Mouse (Mus musculus): ENCODE results near the gene Accsl. TPM values are rescaled to one million over a fixed set of nuclear protein-coding genes. Genes with fewer than 3 reads are reported as not detected.

Gene Accsl
- polyA plus RNA-seq, 1 experiment from 2014 or later: not detected

DNA sequence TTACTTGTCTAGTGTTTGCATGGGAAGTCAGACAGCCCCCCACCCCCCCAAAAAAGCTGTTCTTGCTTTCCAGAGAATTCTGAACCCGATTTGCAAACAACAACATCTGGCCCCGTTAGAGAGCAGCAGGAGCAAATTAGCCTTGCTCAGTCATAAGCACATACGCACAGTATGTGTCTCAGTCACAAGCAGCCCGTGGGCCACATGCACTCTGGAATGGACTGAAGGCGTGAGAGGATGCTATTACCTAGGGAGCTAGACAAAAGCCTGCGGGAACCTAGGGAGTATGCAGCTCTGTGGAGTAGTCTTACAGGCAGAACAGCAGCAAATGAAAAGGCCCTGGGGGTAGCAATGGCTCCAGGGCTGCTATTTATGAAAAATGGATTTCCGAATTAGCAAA is 3.3 kb upstream of the Accsl start:
- H3K27ac ChIP-seq: no peak overlapping the region
- H3K9me3 ChIP-seq (replicated peaks): no peaks in the 10 kb centered on the region
- no peak overlapping the region for H3K9ac ChIP-seq
- ATAC-seq (replicated peaks; ENCODE audit: low FRiP score): no peak
- H3K4me3 ChIP-seq (replicated peaks): no peak overlapping the region
- WGBS: 77% methylated on average over 7 of the region's 7 CpGs
- no peaks in the 10 kb centered on the region for H3K36me3 ChIP-seq
- H3K4me2 ChIP-seq: no peak overlapping the region
- H3K27me3 ChIP-seq: peaks cover 12% of the 10 kb centered on the region; the same call in 1 of the 2 replicates
- H3K4me1 ChIP-seq: peaks cover 11% of the 10 kb centered on the region

DNA sequence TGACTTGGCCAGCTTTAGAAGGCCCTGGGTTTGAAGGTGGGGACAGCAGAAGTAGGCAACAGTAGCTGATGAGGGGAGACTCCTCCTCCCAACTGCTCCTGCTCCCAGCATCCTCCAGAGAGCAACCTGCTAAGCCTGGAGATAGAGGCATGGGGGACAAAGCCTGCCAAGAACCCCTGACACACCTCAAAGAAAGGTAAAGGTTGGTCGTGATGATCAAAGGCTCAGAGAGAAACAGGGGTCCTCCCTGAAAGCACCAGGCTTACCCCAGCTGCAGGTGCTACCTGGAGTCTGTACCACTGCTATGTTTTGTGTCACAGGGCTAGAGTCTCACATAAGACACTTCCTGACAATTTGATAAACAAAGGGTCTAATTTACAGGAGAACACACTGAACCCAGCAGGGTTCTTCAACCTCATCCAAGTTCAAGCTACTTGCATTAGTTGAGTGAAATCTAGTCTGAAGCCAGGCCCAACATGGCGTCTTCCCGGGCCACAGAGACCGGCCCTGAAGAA is 2.5 kb upstream of the Accsl start:
- no peak overlapping the region for H3K27ac ChIP-seq
- no peak for ATAC-seq (replicated peaks; ENCODE audit: low FRiP score)
- no peaks in the 10 kb centered on the region for H3K9me3 ChIP-seq (replicated peaks)
- no peak overlapping the region for H3K4me2 ChIP-seq
- no peak overlapping the region for H3K9ac ChIP-seq
- 87% methylated on average over 4 of the region's 4 CpGs for WGBS
- no peaks in the 10 kb centered on the region for H3K36me3 ChIP-seq
- H3K27me3 ChIP-seq: peaks cover 12% of the 10 kb centered on the region; the same call in 1 of the 2 replicates
- H3K4me1 ChIP-seq: peaks cover 11% of the 10 kb centered on the region
- no peak overlapping the region for H3K4me3 ChIP-seq (replicated peaks)

DNA sequence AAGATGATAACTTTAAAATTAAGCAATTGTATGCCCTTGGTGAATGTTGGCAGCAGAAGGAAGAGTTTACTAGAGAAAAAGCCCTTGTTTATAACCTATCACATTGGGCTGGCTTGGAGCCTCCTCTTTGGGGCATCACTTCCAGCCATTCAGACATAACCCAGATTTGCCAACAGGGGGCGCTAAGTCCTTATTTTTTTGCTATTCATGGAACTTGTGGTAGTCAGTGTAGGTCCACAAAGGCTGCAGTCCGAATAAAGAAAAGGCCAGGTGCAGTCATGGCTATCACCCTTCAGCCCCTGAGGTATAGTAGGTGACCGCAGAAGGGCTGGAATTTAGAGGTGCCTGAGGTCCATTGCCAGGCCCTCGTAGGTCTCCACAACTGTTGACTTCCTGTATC is 1.9 kb upstream of the Accsl start:
- 42% methylated on average over 4 of the region's 4 CpGs for WGBS
- Histone ChIP-seq H3K4me1 (peaks cover 11% of the 10 kb centered on the region), H3K9ac (no peak overlapping the region), H3K9me3 (replicated peaks) (no peaks in the 10 kb centered on the region), H3K4me3 (replicated peaks) (no peak overlapping the region), H3K4me2 (no peak overlapping the region), H3K36me3 (no peaks in the 10 kb centered on the region), H3K27ac (no peak overlapping the region), H3K27me3 (peaks cover 12% of the 10 kb centered on the region; the same call in 1 of the 2 replicates)
- no peak for ATAC-seq (replicated peaks; ENCODE audit: low FRiP score)

DNA sequence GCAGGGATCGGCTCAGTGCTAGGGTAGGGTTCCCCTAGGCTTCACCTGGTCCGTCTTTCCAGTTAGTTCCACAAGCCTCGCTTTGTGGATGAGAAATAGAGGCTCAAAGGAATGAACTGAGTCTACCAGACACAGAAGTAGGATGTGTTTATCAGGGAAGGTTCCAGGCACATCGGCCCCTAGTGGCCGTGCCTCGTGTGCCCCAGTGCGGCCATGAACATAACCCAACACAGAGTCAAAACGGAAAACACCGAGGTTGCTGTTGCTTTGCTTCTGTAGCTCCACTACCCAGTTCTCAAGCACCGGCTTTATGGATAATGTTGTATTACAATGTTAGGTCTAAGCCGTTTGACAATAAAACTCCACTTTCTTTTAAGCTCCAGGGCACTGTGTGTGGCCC is 391 bp downstream of the Accsl start:
- Histone ChIP-seq H3K27me3 (peaks cover 12% of the 10 kb centered on the region; the same call in 1 of the 2 replicates), H3K4me3 (replicated peaks) (no peak overlapping the region), H3K4me2 (no peak overlapping the region), H3K27ac (no peak overlapping the region), H3K36me3 (no peaks in the 10 kb centered on the region), H3K9me3 (replicated peaks) (no peaks in the 10 kb centered on the region), H3K4me1 (peaks cover 3% of the 10 kb centered on the region), H3K9ac (no peak overlapping the region)
- ATAC-seq (replicated peaks; ENCODE audit: low FRiP score): no peak
- WGBS: 88% methylated on average over 11 of the region's 11 CpGs

DNA sequence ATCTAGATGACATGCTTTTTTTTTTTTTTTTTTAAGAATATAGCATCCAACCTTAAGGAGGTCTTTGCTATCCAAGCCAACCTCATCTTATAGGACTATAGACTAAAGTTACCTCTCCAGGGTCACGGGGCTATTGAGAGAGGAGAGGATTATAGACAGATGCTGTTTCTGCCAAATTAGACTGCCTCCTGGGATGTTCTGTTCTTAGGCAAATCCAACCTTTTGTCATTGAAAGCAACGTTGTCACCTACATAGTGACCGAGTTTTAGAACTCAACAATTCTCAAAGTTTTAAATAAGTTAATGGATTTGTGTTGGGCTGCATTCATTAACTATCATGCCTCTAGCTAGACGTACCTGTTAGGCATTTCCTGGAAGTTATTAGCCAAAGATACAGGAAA is 5.7 kb downstream of the Accsl start:
- H3K4me3 ChIP-seq (replicated peaks): no peak overlapping the region
- WGBS: 73% methylated on average over 4 of the region's 4 CpGs
- no peak overlapping the region for H3K27ac ChIP-seq
- H3K4me1 ChIP-seq: no peaks in the 10 kb centered on the region
- H3K9me3 ChIP-seq (replicated peaks): no peaks in the 10 kb centered on the region
- no peak for ATAC-seq (replicated peaks; ENCODE audit: low FRiP score)
- no peak overlapping the region for H3K9ac ChIP-seq
- H3K27me3 ChIP-seq: 0 out of 2 replicates have a peak, but pooled peaks cover under 1% of the 10 kb centered on the region
- H3K36me3 ChIP-seq: no peaks in the 10 kb centered on the region
- H3K4me2 ChIP-seq: no peak overlapping the region

DNA sequence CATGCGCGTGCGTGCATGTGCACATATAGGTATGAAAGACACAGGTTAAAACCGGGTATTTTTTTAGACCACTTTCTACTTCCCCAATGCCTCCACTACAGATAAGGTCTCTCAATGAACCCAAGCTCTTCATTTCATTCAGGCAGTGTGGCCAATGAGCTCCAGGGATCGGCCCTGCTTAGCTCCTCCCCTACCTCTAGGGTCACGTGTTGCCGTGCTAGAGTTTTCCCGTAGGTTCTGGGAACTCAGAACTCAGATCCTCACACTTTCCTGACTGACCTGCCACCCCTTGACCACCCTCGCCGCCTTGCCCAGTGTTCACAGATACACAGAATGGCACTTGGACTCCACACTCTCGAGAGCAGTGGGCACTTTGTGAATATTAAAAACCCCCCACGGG is 10.1 kb downstream of the Accsl start:
- Histone ChIP-seq H3K4me2 (no peak overlapping the region), H3K9ac (no peak overlapping the region), H3K9me3 (replicated peaks) (no peaks in the 10 kb centered on the region), H3K36me3 (no peaks in the 10 kb centered on the region), H3K27me3 (no peaks in the 10 kb centered on the region), H3K4me3 (replicated peaks) (no peak overlapping the region), H3K27ac (no peak overlapping the region), H3K4me1 (0 out of 2 replicates have a peak, but pooled peaks cover 2% of the 10 kb centered on the region)
- no peak for ATAC-seq (replicated peaks; ENCODE audit: low FRiP score)
- 72% methylated on average over 12 of the region's 12 CpGs for WGBS

DNA sequence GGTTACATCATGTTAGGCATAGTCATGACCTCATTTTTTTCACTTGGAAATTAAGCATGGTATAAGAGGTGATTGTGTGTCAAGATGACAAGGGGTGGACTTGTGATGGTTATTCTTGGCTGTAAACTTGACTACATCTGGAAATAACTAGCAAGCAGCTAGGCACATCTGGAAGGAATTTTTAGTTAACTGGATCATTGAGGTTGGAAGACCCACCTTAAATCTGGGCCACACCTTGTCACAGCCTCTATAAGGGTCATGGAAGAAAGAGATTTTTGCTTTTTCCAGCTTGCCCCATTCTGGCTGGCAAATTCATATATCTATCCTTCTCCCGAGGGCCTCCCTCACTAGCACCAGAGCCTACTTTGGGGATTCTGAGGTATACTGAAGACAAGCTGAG is 17.7 kb downstream of the Accsl start:
- Histone ChIP-seq H3K36me3 (peaks cover 8% of the 10 kb centered on the region; the same call in 1 of the 2 replicates), H3K4me3 (replicated peaks) (no peak overlapping the region), H3K9me3 (replicated peaks) (no peaks in the 10 kb centered on the region), H3K27me3 (no peaks in the 10 kb centered on the region), H3K27ac (no peak overlapping the region), H3K9ac (no peak overlapping the region), H3K4me2 (no peak overlapping the region), H3K4me1 (peaks cover 14% of the 10 kb centered on the region)
- ATAC-seq (replicated peaks; ENCODE audit: low FRiP score): no peak
- WGBS: 91% methylated on average over 1 of the region's 1 CpGs

DNA sequence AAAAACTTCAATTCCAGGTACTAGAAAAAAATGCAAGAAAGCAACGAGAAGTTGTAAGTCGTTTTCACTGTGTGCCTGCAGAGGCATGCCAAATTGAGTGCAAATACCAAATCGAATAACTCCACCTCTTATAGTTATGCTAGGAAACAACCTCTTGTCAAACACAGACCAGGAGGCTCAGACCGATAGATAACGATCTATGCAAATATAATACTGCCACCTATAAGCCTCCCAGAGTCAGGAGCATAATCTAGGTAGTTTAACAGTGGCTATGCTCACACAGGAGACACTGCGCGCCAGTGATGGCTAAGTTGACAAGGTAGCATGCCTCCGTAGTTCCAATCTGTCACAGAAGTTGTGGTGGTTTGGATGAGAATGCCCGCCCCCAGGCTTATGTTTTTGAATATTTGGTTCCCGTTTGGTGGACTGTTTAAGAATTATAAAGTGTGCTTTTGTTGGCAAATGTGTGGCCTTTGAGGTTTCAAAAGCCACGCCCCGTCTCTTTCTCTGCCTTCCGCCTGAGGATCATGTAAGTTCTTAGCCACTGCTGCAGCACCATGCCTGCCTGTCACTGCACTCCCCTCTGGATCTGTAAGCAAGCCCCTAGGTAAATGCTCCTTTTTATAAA is 18.5 kb downstream of the Accsl start:
- peak overlapping the region; percentile 73 for H3K4me2 ChIP-seq
- no peaks in the 10 kb centered on the region for H3K9me3 ChIP-seq (replicated peaks)
- 43% methylated on average over 13 of the region's 13 CpGs for WGBS
- ATAC-seq (replicated peaks; ENCODE audit: low FRiP score): no peak
- peaks cover 17% of the 10 kb centered on the region for H3K36me3 ChIP-seq
- peaks cover 13% of the 10 kb centered on the region for H3K4me1 ChIP-seq
- H3K27ac ChIP-seq: no peak overlapping the region
- H3K4me3 ChIP-seq (replicated peaks): peak overlapping the region; percentile 58
- no peaks in the 10 kb centered on the region for H3K27me3 ChIP-seq
- H3K9ac ChIP-seq: 0 out of 2 replicates have a peak overlapping the region, but pooled peaks have one; percentile 66

DNA sequence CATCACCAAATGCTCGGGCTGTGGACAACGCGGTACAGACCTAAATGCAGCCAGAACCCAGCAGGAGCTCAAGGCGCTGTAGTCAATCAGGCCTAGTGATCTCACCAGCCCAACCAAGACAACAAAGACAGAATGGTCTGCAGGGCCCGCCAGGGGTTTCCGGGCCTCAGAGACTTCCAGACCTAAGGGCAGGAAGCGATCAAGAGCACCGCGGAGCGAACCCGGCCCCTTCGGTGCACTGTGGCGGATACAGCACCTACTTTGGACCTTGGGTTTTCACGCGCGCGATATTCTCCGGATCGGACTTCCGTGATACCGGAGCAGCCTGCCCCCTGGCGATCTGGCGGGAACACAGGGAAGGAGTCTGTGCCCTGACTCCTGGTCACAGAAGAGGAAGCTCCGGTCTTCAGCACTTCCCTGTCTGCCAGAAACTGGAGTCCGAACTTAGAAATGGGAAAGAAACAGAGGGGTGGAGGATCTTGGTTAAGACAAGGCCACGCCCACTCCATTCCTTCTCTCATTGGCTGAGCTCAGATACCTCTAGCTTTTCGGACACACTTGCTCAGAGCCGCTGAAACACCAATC is 19.4 kb downstream of the Accsl start, which contains the start of gene Accs:
Gene Accs, minus strand, starts transcription at position 439 of the 585 bp plus-strand sequence.
- Histone ChIP-seq H3K36me3 (peaks cover 20% of the 10 kb centered on the region), H3K4me3 (replicated peaks) (peak within 1 kb of the TSS; percentile 58), H3K4me1 (peaks cover 12% of the 10 kb centered on the region), H3K9ac (peak within 1 kb of the TSS; percentile 66), H3K4me2 (peak within 1 kb of the TSS; percentile 73), H3K9me3 (replicated peaks) (no peaks in the 10 kb centered on the region), H3K27ac (peak within 1 kb of the TSS; percentile 90), H3K27me3 (no peaks in the 10 kb centered on the region)
- ATAC-seq (replicated peaks; ENCODE audit: low FRiP score): peak; percentile 94
- WGBS: under 1% methylated on average over 28 of the region's 28 CpGs

DNA sequence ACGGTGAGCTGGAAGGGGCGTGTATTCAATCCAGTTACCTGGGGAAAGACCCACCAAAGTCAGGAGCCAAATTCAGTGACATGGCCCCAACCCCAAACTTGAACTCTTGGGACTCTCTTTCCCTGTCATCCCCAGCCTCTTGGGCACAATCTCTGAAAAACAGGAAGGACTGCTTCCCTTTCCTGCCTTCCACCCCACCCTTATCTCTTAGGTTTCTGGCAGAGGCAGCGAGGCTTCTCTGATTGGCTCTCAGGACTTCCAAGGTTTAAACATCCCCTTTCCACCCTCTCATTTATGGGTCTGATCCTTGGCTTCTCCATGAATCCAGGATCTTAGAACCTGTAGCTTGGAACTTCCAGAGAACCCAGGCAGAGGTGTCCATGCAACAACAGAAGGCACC is 27.6 kb downstream of the Accsl start:
- no peak for ATAC-seq (replicated peaks; ENCODE audit: low FRiP score)
- Histone ChIP-seq H3K4me2 (no peak overlapping the region), H3K9ac (no peak overlapping the region), H3K4me1 (no peaks in the 10 kb centered on the region), H3K27me3 (no peaks in the 10 kb centered on the region), H3K4me3 (replicated peaks) (no peak overlapping the region), H3K27ac (no peak overlapping the region), H3K9me3 (replicated peaks) (no peaks in the 10 kb centered on the region), H3K36me3 (peaks cover 74% of the 10 kb centered on the region)
- WGBS: 90% methylated on average over 3 of the region's 3 CpGs

DNA sequence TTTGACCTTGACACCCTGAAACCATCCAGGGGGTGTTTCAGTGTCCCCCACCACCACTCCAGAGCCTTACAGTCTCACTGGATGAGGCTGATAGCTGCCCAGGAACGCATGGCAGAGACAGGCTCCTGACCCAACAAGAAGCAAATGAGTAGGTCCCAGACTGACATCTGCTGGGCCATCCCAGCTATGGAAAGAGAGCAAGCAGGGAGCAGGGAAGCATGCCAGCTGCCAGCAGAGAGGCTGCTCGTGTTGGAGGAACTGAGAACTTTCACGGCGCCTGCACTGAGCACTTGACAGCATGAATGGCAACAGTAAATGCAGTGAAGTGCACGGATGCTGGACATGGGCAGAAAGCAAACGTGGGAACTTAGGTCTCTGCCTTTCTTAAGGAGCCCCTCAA is 28.8 kb downstream of the Accsl start:
- no peaks in the 10 kb centered on the region for H3K9me3 ChIP-seq (replicated peaks)
- no peaks in the 10 kb centered on the region for H3K4me1 ChIP-seq
- no peak overlapping the region for H3K4me3 ChIP-seq (replicated peaks)
- H3K27me3 ChIP-seq: no peaks in the 10 kb centered on the region
- no peak overlapping the region for H3K4me2 ChIP-seq
- ATAC-seq (replicated peaks; ENCODE audit: low FRiP score): no peak
- WGBS: 89% methylated on average over 6 of the region's 6 CpGs
- peaks cover 70% of the 10 kb centered on the region for H3K36me3 ChIP-seq
- H3K9ac ChIP-seq: no peak overlapping the region
- no peak overlapping the region for H3K27ac ChIP-seq

DNA sequence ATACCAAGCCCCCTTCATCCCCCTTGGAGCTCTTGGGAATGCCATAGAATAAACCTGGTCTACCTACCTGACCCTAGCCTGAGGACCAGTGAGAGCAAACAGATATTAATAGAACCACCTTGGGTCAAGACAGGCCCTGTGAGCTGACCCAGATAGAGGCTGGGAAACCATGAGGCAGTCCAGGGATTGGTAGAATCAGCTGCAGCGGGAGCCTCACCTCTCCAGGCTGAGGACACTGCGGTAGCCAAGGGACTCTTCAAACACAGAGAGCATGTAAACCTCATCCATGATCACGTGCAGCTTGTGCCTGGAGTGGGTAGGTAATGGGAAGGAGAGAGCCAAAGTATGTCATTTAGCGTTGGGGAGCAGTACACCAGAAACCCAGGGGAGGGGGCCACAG is 30.0 kb downstream of the Accsl start:
- Histone ChIP-seq H3K4me3 (replicated peaks) (no peak overlapping the region), H3K4me1 (no peaks in the 10 kb centered on the region), H3K36me3 (peaks cover 68% of the 10 kb centered on the region), H3K9me3 (replicated peaks) (no peaks in the 10 kb centered on the region), H3K4me2 (no peak overlapping the region), H3K27ac (no peak overlapping the region), H3K27me3 (no peaks in the 10 kb centered on the region), H3K9ac (no peak overlapping the region)
- WGBS: 94% methylated on average over 4 of the region's 4 CpGs
- no peak for ATAC-seq (replicated peaks; ENCODE audit: low FRiP score)
